Mouse (Mus musculus) granulocyte monocyte progenitor cell, adult 5-6 weeks (primary cell): ENCODE data around the gene Heatr1. TPM values are rescaled to one million over a fixed set of nuclear protein-coding genes. Genes with fewer than 3 reads are reported as not detected.
"Not testable (repeated sequence)": the region's sequence is repeated elsewhere in the genome, so short reads cannot be mapped to it uniquely, and the experiment has no call there.

Experiments used
- ATAC-seq: replicated peaks from 2 replicates; pipeline ENCODE4 v1.8.0; 2016; ENCODE audit warnings: mild to moderate bottlenecking, moderate TSS enrichment, inconsistent platforms; ENCODE audit not compliant: poor library complexity, severe bottlenecking
- total RNA-seq, 2 experiments: library from RNA; stranded (forward) in 1 of 2; stranded (reverse) in 1 of 2; fragments of 200-712, 200-1000 nt in 1 of 2; fragments of >200 nt in 1 of 2; fragmentation: Nextera tagmentation in 1 of 2; gene quantifications; 2 replicates each; pipeline ENCODE4 v1.2.3; 2014 to 2017

The Heatr1 gene
- total RNA-seq, 2 experiments from 2014 or later, result 59.9 to 113 TPM

DNA sequence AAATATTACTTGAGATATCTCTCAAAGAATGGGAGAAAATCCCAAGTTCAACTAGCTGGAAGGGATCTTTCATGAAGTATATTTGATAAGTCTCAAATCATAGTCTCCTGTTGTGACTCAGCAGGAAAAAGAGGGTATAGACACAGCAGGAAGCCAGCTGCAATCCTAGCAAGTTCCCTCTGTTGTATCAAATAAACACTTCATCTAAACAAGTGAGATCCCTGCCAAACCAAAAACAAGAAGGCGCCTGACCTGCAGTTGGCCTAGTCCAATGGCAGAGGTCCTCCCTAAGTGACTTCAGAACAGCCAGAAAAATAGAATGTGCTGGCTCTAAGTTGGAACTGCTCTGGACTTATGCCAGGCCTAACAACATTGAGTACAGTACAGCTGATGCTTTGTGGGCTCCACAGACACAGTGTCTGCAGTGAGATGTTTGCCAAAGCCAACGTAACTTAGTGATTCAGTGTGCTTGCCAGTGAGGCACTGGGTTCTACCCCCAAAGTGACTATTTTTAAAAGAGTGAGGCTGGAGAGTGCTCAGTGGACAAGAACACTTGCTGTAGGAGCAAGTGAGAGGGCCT is 47.3 kb downstream of the Heatr1 start:
- no peak for ATAC-seq

GRCm38 (mm10) chr13:12453150-12453549 is 58.3 kb downstream of the Heatr1 start:
- ATAC-seq, result no peak

GRCm38 (mm10) chr13:12454686-12455390 is 60.0 kb downstream of the Heatr1 start:
- no peak for ATAC-seq

DNA sequence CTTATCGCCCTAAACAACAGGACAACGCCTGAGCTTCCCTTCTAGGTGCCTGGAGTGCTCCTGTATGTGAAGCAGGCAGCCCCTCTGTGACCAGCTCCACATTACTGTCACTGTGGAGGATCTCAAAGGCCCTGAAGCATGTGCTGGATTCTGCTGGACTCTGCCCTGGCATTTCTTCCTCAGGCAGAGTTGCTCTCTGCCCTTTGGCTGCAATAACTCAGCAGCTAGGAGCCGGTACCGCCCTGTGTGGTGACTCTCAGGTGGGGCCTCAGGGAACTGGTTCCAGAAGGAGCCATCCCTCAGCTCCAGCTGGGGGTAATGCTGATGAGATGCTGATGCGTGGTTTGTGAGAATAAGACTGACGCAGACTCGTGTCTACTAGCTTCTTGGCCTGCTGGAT is 61.9 kb downstream of the Heatr1 start:
- ATAC-seq, result no peak

- peak; percentile 60 for ATAC-seq
Measured at GRCm38 (mm10) chr13:12460443-12460842, 65.6 kb downstream of the Heatr1 start.

DNA sequence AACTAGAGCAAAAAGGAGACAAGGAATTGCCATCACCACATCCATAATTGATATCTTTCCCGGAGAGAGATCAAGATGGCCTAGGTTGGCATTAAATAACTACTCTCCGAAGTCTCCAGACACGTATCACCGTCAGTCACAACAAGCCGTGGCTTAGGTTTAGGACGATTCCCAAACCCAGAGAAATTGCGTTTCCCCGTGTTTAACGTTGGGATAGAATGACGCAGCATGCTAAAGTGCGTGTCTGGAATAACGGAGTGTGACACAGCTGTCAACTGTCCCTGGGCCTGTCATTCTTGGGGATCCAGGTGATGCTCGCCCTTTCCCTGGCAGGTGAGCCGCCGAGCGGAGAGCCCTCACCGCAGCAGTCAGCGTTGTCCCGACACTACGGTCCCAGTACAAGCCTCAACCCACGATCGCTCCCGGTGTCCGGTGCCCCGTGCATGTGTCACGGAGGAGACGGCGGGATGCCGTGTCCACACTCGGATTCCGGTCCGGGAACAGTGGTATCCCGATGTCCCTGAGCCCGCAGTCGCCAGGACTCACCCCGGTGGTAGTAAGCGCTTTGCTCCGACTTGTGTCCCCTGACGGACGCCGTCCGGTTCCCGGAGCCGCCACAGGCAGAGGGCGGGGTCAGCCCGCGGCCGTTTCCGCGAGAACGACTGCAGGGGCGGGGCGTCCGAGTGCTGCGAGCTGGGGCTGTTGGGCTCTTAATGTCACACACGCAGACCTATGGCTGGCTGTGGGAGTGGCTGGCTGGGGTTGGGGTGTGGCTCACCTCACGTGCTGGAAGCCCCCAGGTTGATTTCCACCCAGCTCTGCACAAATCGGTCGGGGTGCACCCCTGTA is 66.3 kb downstream of the Heatr1 start:
- ATAC-seq, result peak; percentile 91

GRCm38 (mm10) chr13:12461730-12462119 is 66.9 kb downstream of the Heatr1 start:
- ATAC-seq, result peak; percentile 29

GRCm38 (mm10) chr13:12462623-12463022 is 67.8 kb downstream of the Heatr1 start:
- ATAC-seq, result no peak

DNA sequence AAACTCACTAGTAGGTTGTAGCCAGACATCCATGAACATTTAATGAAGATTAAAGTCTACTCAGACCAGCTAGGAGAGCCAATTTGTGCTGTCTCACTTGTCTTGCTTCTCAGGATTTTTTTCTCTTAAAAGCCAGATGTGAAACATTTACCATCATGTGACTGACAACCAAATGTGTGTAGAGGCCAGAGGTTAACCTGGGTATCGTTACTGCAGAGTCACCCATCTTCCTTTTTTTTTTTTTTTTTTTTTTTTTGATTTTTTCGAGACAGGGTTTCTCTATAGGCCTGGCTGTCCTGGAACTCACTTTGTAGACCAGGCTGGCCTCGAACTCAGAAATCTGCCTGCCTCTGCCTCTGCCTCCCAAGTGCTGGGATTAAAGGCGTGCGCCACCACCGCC is 69.3 kb downstream of the Heatr1 start:
- not testable (repeated sequence) for ATAC-seq

- no peak for ATAC-seq
Measured at GRCm38 (mm10) chr13:12464844-12465243, 70.0 kb downstream of the Heatr1 start, which contains the start of gene Lgals8. TSS of gene Lgals8 (minus strand) at chr13:12464944.

DNA sequence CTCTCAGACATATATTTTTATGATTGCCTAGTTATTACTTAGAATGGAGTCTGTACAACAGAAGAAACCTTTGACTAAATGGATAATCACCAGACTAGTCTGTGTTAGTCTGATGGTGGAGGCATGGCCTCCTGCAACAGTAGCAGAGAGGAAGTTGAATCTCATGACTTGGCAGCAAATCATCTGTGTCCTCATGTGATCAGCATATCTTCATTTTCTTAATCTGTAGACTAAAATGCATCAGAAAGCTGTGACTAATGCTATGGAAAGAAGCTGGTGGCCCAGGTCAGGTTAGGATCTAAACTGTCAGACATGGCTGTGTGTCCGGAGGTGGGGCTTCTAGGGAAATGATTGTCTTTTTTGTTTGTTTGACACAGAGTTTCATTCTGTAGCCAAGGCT is 73.7 kb downstream of the Heatr1 start:
- peak; percentile 98 for ATAC-seq

- ATAC-seq, result peak; percentile 77
Measured at GRCm38 (mm10) chr13:12473724-12474378, 79.0 kb downstream of the Heatr1 start.

DNA sequence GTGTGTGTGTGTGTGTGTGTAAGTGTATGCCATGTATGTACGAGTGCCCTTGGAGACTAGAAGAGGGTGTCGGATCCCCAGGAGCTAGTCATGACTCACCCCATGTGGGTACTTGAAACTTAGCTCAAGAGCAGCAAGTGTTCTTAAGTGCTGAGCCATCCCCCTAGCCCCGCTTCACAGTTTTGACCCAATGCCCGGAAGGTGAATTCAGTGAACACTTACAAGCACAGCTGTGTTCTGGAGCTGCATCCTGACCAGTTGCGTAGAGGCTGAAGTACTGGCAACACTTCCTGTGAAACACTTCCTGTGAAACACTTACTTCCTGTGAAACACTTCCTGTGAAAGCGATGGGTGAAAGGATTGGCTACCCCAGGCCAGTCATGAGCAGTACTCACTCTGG is 80.4 kb downstream of the Heatr1 start:
- ATAC-seq, result peak; percentile 57

GRCm38 (mm10) chr13:12476886-12477285 is 82.1 kb downstream of the Heatr1 start:
- ATAC-seq, result no peak

DNA sequence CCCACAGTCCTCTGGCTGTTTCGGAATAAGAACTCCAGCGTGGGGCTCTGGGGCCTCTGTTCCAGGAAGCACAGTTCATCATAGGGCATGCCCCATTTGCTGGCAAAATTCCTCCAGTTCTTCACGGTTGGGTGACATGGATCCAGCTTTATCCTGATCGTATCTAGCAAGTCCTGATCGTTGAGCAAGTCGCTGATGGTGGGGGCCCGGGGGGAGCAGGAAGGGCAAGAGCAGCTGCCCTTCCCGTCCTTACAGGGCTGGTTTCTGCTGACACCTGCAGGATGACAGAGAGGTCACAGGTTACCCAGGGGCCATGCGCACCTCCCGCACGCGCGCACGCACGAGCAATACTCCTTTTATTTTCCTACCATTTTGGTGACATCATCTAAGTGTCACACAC is 83.5 kb downstream of the Heatr1 start:
- no peak for ATAC-seq

DNA sequence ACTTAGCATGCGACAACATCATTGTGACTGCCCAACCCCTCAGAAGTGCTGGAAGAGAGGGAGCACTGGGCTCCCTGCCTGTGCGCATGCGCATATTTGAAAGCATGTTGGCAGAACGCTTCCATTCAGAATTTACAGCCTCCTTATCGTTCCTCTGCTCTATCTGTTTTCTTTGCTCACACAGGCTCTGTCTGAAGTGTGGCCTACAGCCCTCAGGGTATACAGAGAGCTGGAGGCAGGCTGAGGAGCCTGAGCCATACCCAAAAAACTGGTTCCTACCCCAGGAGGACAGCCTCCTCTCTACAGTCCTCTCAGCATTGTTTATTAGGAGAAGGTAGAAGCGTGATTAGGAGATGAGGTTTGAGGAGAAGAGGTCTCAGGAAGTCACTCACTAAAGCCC is 85.0 kb downstream of the Heatr1 start:
- no peak for ATAC-seq

GRCm38 (mm10) chr13:12485197-12485596 is 90.4 kb downstream of the Heatr1 start:
- no peak for ATAC-seq

- no peak for ATAC-seq
Measured at GRCm38 (mm10) chr13:12485640-12486039, 90.8 kb downstream of the Heatr1 start.
